Mouse (Mus musculus): ENCODE measurements around the gene Smad6. TPM values are rescaled to one million over a fixed set of nuclear protein-coding genes. Genes with fewer than 3 reads are reported as not detected.

The Smad6 gene
- 0.12 TPM for polyA plus RNA-seq (2017; shearing (Covaris generic))

DNA sequence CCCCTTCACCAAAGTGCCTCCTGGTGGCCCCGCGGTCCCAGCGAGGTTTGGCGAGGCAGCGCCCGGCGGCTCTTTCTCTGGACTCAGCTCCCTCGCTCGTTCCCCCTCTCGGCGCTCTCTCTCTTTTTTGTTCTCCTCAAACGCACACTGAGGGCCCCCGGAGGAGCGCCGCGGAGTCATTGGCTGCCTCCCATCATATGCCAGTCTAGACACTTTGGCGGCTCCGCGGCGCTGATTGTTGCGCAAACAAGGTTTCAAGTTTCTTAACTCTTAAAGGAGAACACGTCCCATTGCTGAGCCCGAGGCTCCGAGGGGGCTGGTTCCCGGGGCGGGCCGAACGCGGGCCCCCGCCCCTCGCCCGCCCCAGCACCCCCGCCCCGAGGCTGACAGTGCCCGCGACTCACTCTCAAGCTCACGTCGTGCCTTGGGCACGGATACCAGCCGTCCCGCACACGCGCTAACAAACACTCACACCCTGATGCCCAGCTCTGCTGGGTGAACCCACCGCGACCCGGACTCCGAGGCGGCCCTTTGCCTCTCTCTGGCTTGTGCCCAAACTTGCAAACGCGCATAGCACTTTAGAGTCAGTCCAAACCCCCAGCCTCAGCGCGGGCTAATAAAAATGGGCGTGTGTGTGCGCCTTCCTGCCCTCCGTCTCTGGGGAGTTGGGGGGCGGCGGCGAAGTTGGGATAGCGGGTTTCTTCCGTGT is at the start of gene Smad6:
Smad6 (minus strand) TSS at position 207 of the 709 bp plus-strand sequence.

Other genes with a start within 250 kb of the Smad6 start
- gene Lctl, start 95.1 kb upstream of the Smad6 start, polyA plus RNA-seq (2017; shearing (Covaris generic)) = not detected
- 3.3 TPM for gene Zwilch, start 151.0 kb upstream of the Smad6 start, polyA plus RNA-seq (2017; shearing (Covaris generic))
- gene Rpl4, start 151.3 kb upstream of the Smad6 start, polyA plus RNA-seq (2017; shearing (Covaris generic)) = 1,555 TPM
- 56.8 TPM for gene Snapc5, start 157.2 kb upstream of the Smad6 start, polyA plus RNA-seq (2017; shearing (Covaris generic))
- 11.5 TPM for gene Uchl4, start 213.1 kb upstream of the Smad6 start, polyA plus RNA-seq (2017; shearing (Covaris generic))
- gene Map2k1, start 231.6 kb upstream of the Smad6 start, polyA plus RNA-seq (2017; shearing (Covaris generic)) = 96.7 TPM